In the genomic region with DNA sequence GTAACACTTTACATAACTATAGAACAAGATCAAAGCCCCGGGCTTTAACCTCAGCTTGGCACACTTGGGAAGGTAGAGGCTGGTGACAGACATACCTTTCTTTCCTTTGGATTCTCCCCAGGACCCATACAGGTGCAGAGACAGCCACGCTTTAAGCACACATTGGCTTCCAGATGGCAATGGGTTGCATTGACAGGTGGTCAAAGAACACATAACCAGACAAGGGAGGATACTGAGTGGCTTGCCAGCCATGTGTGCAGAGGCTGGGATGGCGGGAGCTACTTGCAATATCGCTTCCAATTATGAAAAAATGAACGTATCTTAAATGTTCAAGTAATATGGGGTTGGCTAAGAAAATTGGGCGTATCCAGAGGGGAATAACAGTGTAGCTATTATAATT, we compare ENCODE assay signal across 32 mouse cellular contexts. TPM values are rescaled to one million over a fixed set of nuclear protein-coding genes. Genes with fewer than 3 reads are reported as not detected.
"Had no signal": no experiment of that assay in that cellular context is flagged by ENCODE, and none has a peak within 500 bp of the region (broad histone marks: within the 10 kb centered on the region; RNA-seq: fewer than 3 reads in every experiment).

No protein-coding gene starts in this region.

- H3K4me3 ChIP-seq: limb, embryonic 10.5 days; limb, embryonic 12.5 days; limb, embryonic 13.5 days; limb, embryonic 15.5 days; liver, embryonic 12.5 days; liver, embryonic 13.5 days; liver, embryonic 15.5 days; lung, embryonic 15.5 days; megakaryocyte, embryonic 14.5 days; midbrain, embryonic 10.5 days; midbrain, embryonic 12.5 days; midbrain, embryonic 13.5 days; midbrain, embryonic 15.5 days; myocyte; neural tube, embryonic 12.5 days had no signal

- DNase-seq: left cerebral cortex, postnatal 4 days; liver; liver, embryonic 13.5 days; liver, postnatal 0 days; lung, adult 18-20 months; lung, adult 2 months; lung, embryonic 14.5 days; lung, postnatal 10 days; lung, postnatal 14 days; lung, postnatal 36 days; lung, postnatal 4 days; midbrain, embryonic 14.5 days had no signal

- H3K27ac ChIP-seq: limb, embryonic 10.5 days; limb, embryonic 12.5 days; limb, embryonic 13.5 days; limb, embryonic 15.5 days; liver, embryonic 12.5 days; liver, embryonic 13.5 days; liver, embryonic 14.5 days; liver, embryonic 15.5 days; lung, embryonic 15.5 days; macrophage; midbrain, embryonic 10.5 days; midbrain, embryonic 12.5 days; midbrain, embryonic 13.5 days; midbrain, embryonic 15.5 days; neural tube, embryonic 12.5 days had no signal

RNA-seq across cellular contexts. Expression of a gene that starts 4.9 kb away (rescaled TPM):
- total RNA-seq: megakaryocyte progenitor cell, adult 5-6 weeks; megakaryocyte, adult 5-6 weeks; megakaryocyte-erythroid progenitor cell, adult 5-6 weeks; monocyte, adult 5-6 weeks had no signal
